Mouse (Mus musculus): ENCODE measurements around the gene Fbxl15.

DNA sequence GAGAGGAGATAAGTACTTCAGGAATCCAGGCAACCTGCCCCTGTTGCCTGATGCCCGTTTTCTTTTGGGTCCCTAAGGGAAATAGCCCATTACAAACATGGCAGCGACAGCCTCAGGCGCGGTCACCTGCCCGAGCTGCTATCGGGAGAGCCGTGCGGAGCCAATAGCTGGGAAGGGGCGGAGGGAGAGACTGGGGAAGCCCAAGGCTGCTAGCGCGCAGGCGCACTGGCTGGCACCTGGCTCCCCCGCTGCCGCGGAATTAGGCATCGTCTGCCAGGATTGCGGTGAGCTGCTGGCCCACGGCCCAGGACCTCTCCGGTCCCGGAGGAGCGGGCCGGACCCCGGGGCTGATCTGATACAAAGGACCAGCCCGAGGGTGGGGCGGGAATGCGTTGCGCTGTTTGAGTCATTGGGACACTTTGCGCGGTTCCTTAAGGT is 28.7 kb downstream of the Fbxl15 start:
- TF ChIP-seq POLR2A (IDR thresholded peaks at IDR 0.05; ENCODE audit: insufficient read depth, low read depth, low read length) (peak; percentile 56), CTCF (IDR thresholded peaks at IDR 0.05; ENCODE audit: insufficient read depth, low read depth, low read length) (no peak)

Data from olfactory bulb, adult 2 months (tissue).